Mouse (Mus musculus) ES-E14 (cell line): Measurements from ENCODE around the gene Stard7. TPM values are rescaled to one million over a fixed set of nuclear protein-coding genes. Genes with fewer than 3 reads are reported as not detected.

Experiments used
- DNase-seq: peaks from one replicate; pipeline ENCODE4 v3.0.0-alpha.2; 2013; ENCODE audit warnings: low read depth, low spot score
- H3K27ac ChIP-seq: 2 replicates; pipeline ENCODE4 v1.5.1; 2012; ENCODE audit warnings: low read depth, mild to moderate bottlenecking, low read length, moderate library complexity, mixed read lengths; ENCODE audit not compliant: poor library complexity, insufficient read depth, severe bottlenecking
- H3K36me3 ChIP-seq: 2 replicates; pipeline ENCODE4 v1.6.1; 2012; ENCODE audit warnings: mild to moderate bottlenecking, low read length, moderate library complexity, mixed read lengths; ENCODE audit not compliant: control insufficient read depth, poor library complexity, insufficient read depth, severe bottlenecking
- H3K4me1 ChIP-seq, 2 experiments: fragments of 150-350 bp in 1 of 2; sonication (generic) in 1 of 2; 2 replicates each; pipeline ENCODE4 v1.6.1; 2012; ENCODE audit warnings: low read length in 2 of 2, mild to moderate bottlenecking in 1 of 2, mixed read lengths in 1 of 2; ENCODE audit not compliant: control insufficient read depth in 2 of 2, insufficient read depth in 2 of 2, poor library complexity in 1 of 2
- H3K4me3 ChIP-seq, 2 experiments: fragments of 150-350 bp in 1 of 2; sonication (generic) in 1 of 2; 2 replicates each; pipeline ENCODE4 v1.5.1; 2012; ENCODE audit warnings: low read length in 2 of 2, low read depth in 1 of 2, mild to moderate bottlenecking in 1 of 2, mixed read lengths in 1 of 2; ENCODE audit not compliant: insufficient read depth in 1 of 2, poor library complexity in 1 of 2, severe bottlenecking in 1 of 2
- H3K9ac ChIP-seq: 2 replicates; pipeline ENCODE4 v1.6.1; 2012; ENCODE audit warnings: low read depth, mild to moderate bottlenecking, low read length, mixed read lengths; ENCODE audit not compliant: poor library complexity, insufficient read depth, severe bottlenecking
- H3K9me3 ChIP-seq: fragments of 150-350 bp; sonication (generic); 2 replicates; pipeline ENCODE4 v1.6.1; 2012; ENCODE audit warnings: low read depth, mild to moderate bottlenecking, low read length; ENCODE audit not compliant: control insufficient read depth, insufficient read depth
- CHD2 ChIP-seq: IDR thresholded peaks from 2 replicates; pipeline ENCODE4 v1.6.1; 2014; ENCODE audit warnings: mild to moderate bottlenecking, low read depth, low read length, inconsistent platforms
- HCFC1 ChIP-seq: IDR thresholded peaks from 2 replicates; pipeline ENCODE4 v1.6.1; 2012; ENCODE audit warnings: low read length, inconsistent platforms, borderline replicate concordance; ENCODE audit not compliant: insufficient read depth
- MAFK ChIP-seq: IDR thresholded peaks from 2 replicates; pipeline ENCODE4 v1.6.1; 2014; ENCODE audit warnings: mild to moderate bottlenecking, low read depth, low read length, inconsistent platforms; ENCODE audit not compliant: insufficient read depth
- ZC3H11A ChIP-seq: IDR thresholded peaks from 2 replicates; pipeline ENCODE4 v1.6.1; 2012; ENCODE audit warnings: low read depth, mild to moderate bottlenecking, inconsistent platforms, low read length, borderline replicate concordance
- ZNF384 ChIP-seq: IDR thresholded peaks from 2 replicates; pipeline ENCODE4 v1.6.1; 2012; ENCODE audit warnings: low read depth, low read length, inconsistent platforms
- in situ Hi-C, 2 experiments: fragments of 600-800 bp; cut with MboI; formaldehyde crosslinking; loops; one replicate each; pipeline ENCODE4 v1.15.1; 2025; ENCODE audit warnings: low sequenced_read_pairs in 2 of 2, inconsistent platforms in 1 of 2; ENCODE audit not compliant: unreplicated experiment in 2 of 2
- total RNA-seq: library from RNA; depleted of rRNA; stranded (reverse); fragments of 300-350 nt; gene quantifications from 2 replicates; pipeline ENCODE4 v1.2.3, GENCODE M21; 2012

Gene Stard7
- total RNA-seq, 1 experiment = 40.7 TPM

- TF ChIP-seq MAFK (no peak), CHD2 (no peak), ZNF384 (no peak), HCFC1 (no peak), ZC3H11A (no peak)
- no peaks in the 10 kb centered on the region; a peak in 1 of 4 replicates for H3K4me1 ChIP-seq
- H3K9ac ChIP-seq = no peak overlapping the region
- H3K4me3 ChIP-seq = no peak overlapping the region
- in situ Hi-C loops = no loop called here
- H3K9me3 ChIP-seq = no peaks in the 10 kb centered on the region
- H3K36me3 ChIP-seq = peaks cover 12% of the 10 kb centered on the region
- no peak overlapping the region for H3K27ac ChIP-seq
- DNase-seq = no peak
Measured at GRCm38 (mm10) chr2:127259340-127259739, 10.7 kb upstream of the Stard7 start.

- in situ Hi-C loops = no loop called here
- no peak overlapping the region for H3K9ac ChIP-seq
- no peaks in the 10 kb centered on the region for H3K4me1 ChIP-seq
- no peak for DNase-seq
- TF ChIP-seq ZNF384 (no peak), ZC3H11A (no peak), CHD2 (no peak), HCFC1 (no peak), MAFK (no peak)
- no peak overlapping the region for H3K27ac ChIP-seq
- H3K9me3 ChIP-seq = no peaks in the 10 kb centered on the region
- H3K36me3 ChIP-seq = peaks cover 5% of the 10 kb centered on the region
- no peak overlapping the region for H3K4me3 ChIP-seq
Measured at GRCm38 (mm10) chr2:127262480-127262879, 7.5 kb upstream of the Stard7 start.

DNA sequence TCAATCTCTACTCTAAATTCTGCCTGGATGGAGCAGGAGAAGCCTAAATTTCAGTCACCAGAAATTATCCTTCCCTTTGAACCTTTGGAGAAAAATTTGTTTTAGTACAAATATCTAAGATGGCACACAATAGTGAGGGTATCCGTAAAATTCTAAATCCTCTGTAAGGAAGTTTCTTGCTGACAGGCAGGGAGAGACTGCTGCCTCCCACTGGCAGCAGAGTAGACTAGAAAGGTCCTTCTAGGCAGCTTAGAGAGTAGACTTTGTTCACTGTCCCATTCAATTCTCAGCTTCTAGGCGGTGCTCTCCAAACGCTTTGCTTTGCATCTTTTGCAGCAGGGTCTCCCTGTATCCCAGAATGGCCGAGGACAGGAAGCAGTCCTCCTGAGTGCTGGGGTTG, 2.2 kb upstream of the Stard7 start:
- in situ Hi-C loops = no loop called here
- no peak overlapping the region for H3K4me3 ChIP-seq
- H3K9me3 ChIP-seq = no peaks in the 10 kb centered on the region
- TF ChIP-seq ZNF384 = no peak
- no peak for TF ChIP-seq MAFK
- TF ChIP-seq CHD2 = no peak
- no peak for TF ChIP-seq HCFC1
- TF ChIP-seq ZC3H11A = no peak
- no peak overlapping the region for H3K9ac ChIP-seq
- no peak for DNase-seq
- H3K4me1 ChIP-seq = peaks cover 0 to 4% of the 10 kb centered on the region in 2 experiments; a peak in 2 of 4 replicates
- H3K36me3 ChIP-seq = 0 out of 2 replicates have a peak, but pooled peaks cover under 1% of the 10 kb centered on the region
- no peak overlapping the region for H3K27ac ChIP-seq

DNA sequence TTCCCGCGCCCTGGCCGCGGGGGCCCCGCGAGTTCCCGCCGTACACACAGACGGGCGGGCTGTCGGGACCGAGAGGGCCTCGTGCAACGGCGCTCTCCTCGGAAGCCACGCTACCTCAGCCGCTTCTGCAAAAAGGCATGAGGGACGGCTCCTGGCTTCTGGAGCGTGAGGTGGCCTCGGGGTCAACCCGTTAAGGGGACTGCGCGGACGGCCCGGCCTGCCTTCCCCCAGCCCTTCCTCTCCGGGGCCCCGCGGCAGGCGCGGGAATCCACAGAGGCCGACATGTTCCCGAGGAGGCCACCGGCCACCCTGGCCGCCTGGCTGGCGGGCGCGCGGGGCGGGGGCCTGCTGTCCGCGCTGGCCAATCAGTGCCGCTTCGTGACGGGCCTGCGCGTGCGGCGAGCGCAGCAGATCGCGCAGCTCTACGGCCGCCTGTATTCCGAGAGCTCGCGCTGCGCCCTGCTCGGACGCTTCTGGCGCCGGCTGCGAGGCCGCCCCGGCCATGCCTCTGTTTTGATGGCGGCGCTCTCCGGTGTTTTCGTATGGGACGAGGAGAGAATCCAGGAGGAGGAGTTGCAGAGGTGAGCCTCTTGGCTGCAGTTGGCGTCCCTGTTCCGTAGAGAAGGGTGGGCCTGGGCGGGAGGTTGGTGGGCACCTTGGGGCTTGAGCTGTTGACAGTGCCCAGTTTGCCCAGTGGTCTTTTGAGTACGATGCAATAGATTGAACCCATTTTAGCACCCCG, 453 bp downstream of the Stard7 start:
- Histone ChIP-seq H3K27ac (peak overlapping the region; percentile 3; the same call in 1 of the 2 replicates), H3K4me3 (peak overlapping the region; percentile 94 to 99), H3K36me3 (0 out of 2 replicates have a peak, but pooled peaks cover 2% of the 10 kb centered on the region), H3K9me3 (no peaks in the 10 kb centered on the region), H3K9ac (peak overlapping the region; percentile 89), H3K4me1 (peaks cover 0 to 4% of the 10 kb centered on the region in 2 experiments; a peak in 2 of 4 replicates)
- in situ Hi-C loops = no loop called here
- no peak for DNase-seq
- TF ChIP-seq ZC3H11A (no peak), MAFK (no peak), CHD2 (no peak), HCFC1 (no peak; the same call in none of the 2 replicates), ZNF384 (no peak)
